Mouse (Mus musculus): ENCODE measurements around the gene Mcu.

DNA sequence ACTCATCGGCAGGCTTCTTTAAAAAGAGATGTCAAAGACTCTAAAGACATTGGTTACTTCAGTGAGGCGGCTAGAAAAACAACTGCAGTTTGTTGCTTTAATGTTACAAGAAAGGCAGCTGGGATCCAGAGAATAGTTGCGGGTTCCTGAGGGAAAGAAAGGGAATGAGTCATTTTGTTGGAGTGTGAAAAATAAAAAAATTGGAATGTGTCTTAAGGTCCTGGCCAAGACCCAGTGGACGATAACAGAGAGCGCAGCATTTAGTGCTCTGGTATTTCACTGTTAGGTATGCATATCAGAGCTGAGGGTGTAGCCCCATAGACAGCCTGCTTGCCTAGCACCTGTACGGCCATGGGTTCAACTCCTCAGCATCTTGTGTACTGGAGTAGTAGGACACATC, 22.1 kb upstream of the Mcu start:
- TF ChIP-seq CTCF (IDR thresholded peaks at IDR 0.05; ENCODE audit: low read depth) (no peak), EP300 (IDR thresholded peaks at IDR 0.05; ENCODE audit: low read depth) (no peak)

All from heart, postnatal 0 days (tissue).